Mouse (Mus musculus) thymus, postnatal 10 days (tissue): ENCODE results near the gene Rpe.
A peak's percentile ranks its signal among the peaks of the same experiment; 100 is the strongest.
"Not testable (repeated sequence)": the region's sequence is repeated elsewhere in the genome, so short reads cannot be mapped to it uniquely, and the experiment has no call there.

ENCODE experiments used
- DNase-seq, 2 experiments: peaks; one replicate each; pipeline ENCODE4 v3.0.0; 2021; ENCODE audit warnings: low spot score in 2 of 2

Gene Rpe

GRCm38 (mm10) chr1:66700693-66701575 lies at the start of gene Rpe:
Gene Rpe, plus strand, starts transcription at chr1:66700831.
- DNase-seq = peak; percentile 87 to 93

- DNase-seq = no peak
Observed at GRCm38 (mm10) chr1:66655119-66655746, 45.4 kb upstream of the Rpe start.

- DNase-seq = no peak
Observed at GRCm38 (mm10) chr1:66655747-66656119, 44.9 kb upstream of the Rpe start.

GRCm38 (mm10) chr1:66671475-66671874 lies 29.2 kb upstream of the Rpe start:
- DNase-seq = no peak

- DNase-seq = no peak
Observed at GRCm38 (mm10) chr1:66672812-66673211, 27.8 kb upstream of the Rpe start.

GRCm38 (mm10) chr1:66677928-66678327 lies 22.7 kb upstream of the Rpe start:
- DNase-seq = no peak

- DNase-seq = no peak
Observed at GRCm38 (mm10) chr1:66678662-66679061, 22.0 kb upstream of the Rpe start.

- DNase-seq = no peak
Observed at GRCm38 (mm10) chr1:66682974-66683373, 17.7 kb upstream of the Rpe start.

GRCm38 (mm10) chr1:66691772-66692171 lies 8.9 kb upstream of the Rpe start:
- DNase-seq = no peak

GRCm38 (mm10) chr1:66692308-66692707 lies 8.3 kb upstream of the Rpe start:
- DNase-seq = no peak

- DNase-seq = no peak
Observed at GRCm38 (mm10) chr1:66692780-66693392, 7.7 kb upstream of the Rpe start.

- DNase-seq = no peak
Observed at GRCm38 (mm10) chr1:66694266-66694665, 6.4 kb upstream of the Rpe start.

- no peak for DNase-seq
Observed at GRCm38 (mm10) chr1:66695296-66695695, 5.3 kb upstream of the Rpe start.

GRCm38 (mm10) chr1:66699630-66700029 lies 1.0 kb upstream of the Rpe start:
- DNase-seq = not testable (repeated sequence)

GRCm38 (mm10) chr1:66700149-66700692 lies 410 bp upstream of the Rpe start:
- DNase-seq = no peak

GRCm38 (mm10) chr1:66701576-66701940 lies 927 bp downstream of the Rpe start:
- DNase-seq = no peak

GRCm38 (mm10) chr1:66702623-66703345 lies 2.2 kb downstream of the Rpe start:
- no peak for DNase-seq

GRCm38 (mm10) chr1:66704523-66704922 lies 3.9 kb downstream of the Rpe start:
- DNase-seq = no peak

GRCm38 (mm10) chr1:66712859-66713258 lies 12.2 kb downstream of the Rpe start:
- DNase-seq = no peak

- DNase-seq = no peak
Observed at GRCm38 (mm10) chr1:66730581-66730980, 29.9 kb downstream of the Rpe start.

GRCm38 (mm10) chr1:66768764-66769163 lies 68.1 kb downstream of the Rpe start:
- no peak for DNase-seq
